Mouse (Mus musculus) midbrain, embryonic 11.5 days (tissue): ENCODE measurements around the gene Rptor. TPM values are rescaled to one million over a fixed set of nuclear protein-coding genes. Genes with fewer than 3 reads are reported as not detected.

Experiments used
- ATAC-seq: fragments of 200-750 bp; cut with Nextera tagmentation; 2 replicates; pipeline ENCODE4 v1.8.0; 2017; ENCODE audit warnings: moderate TSS enrichment, moderate library complexity; ENCODE audit not compliant: low FRiP score
- DNase-seq: peaks from one replicate; pipeline ENCODE4 v3.0.0; 2015; ENCODE audit warnings: low spot score; ENCODE audit errors: missing footprints
- H3K27ac ChIP-seq: fragments of 300-500 bp; sonication (generic); 2 replicates; pipeline ENCODE4 v1.5.1; 2014; ENCODE audit warnings: low read depth, low read length
- H3K27me3 ChIP-seq: fragments of 300-500 bp; sonication (generic); 2 replicates; pipeline ENCODE4 v1.6.1; 2014; ENCODE audit warnings: mild to moderate bottlenecking, low read length, moderate library complexity, mixed read lengths; ENCODE audit not compliant: control insufficient read depth, insufficient read depth
- H3K36me3 ChIP-seq: fragments of 300-500 bp; sonication (generic); 2 replicates; pipeline ENCODE4 v1.6.1; 2014; ENCODE audit warnings: mild to moderate bottlenecking, low read length, moderate library complexity, mixed read lengths; ENCODE audit not compliant: control insufficient read depth, insufficient read depth
- H3K4me1 ChIP-seq: fragments of 300-500 bp; sonication (generic); 2 replicates; pipeline ENCODE4 v1.6.1; 2014; ENCODE audit warnings: low read length; ENCODE audit not compliant: control insufficient read depth, insufficient read depth
- H3K4me2 ChIP-seq: fragments of 300-500 bp; sonication (generic); 2 replicates; pipeline ENCODE4 v1.6.1; 2014; ENCODE audit warnings: mild to moderate bottlenecking, moderate library complexity
- H3K4me3 ChIP-seq: fragments of 300-500 bp; sonication (generic); 2 replicates; pipeline ENCODE4 v1.5.1; 2014; ENCODE audit warnings: low read depth, low read length
- H3K9ac ChIP-seq: fragments of 300-500 bp; sonication (generic); 2 replicates; pipeline ENCODE4 v1.6.1; 2014; ENCODE audit warnings: low read length
- H3K9me3 ChIP-seq: fragments of 300-500 bp; sonication (generic); 2 replicates; pipeline ENCODE4 v1.6.1; 2016; ENCODE audit warnings: low read length; ENCODE audit not compliant: control insufficient read depth
- WGBS: fragments of 180-500 bp; shearing (Covaris S2); extraction: QIAGEN DNeasy Blood & Tissue Kit; methylation state at CpG from one replicate; pipeline ENCODE4 v1.1.7; 2014; 5-methylcytosine and 5-hydroxymethylcytosine counted together
- polyA plus RNA-seq: library from polyadenylated mRNA; unstranded; fragments of >200 nt; fragmentation: Nextera tagmentation; extraction: Ambion mirVana; gene quantifications from 2 replicates; pipeline ENCODE4 v1.2.1, GENCODE M21; 2014

Rptor gene
- polyA plus RNA-seq, 1 experiment from 2014 or later, result 11.1 TPM

GRCm38 (mm10) chr11:119941794-119942193 is 339.1 kb downstream of the Rptor start:
- 6% methylated on average over 8 of the region's 8 CpGs for WGBS
- no peaks in the 10 kb centered on the region for H3K36me3 ChIP-seq
- H3K4me3 ChIP-seq, result peak overlapping the region; percentile 57
- DNase-seq (no peak), ATAC-seq (no peak)
- H3K9me3 ChIP-seq, result no peaks in the 10 kb centered on the region
- no peak overlapping the region for H3K27ac ChIP-seq
- H3K4me1 ChIP-seq, result peaks cover 12% of the 10 kb centered on the region
- H3K9ac ChIP-seq, result peak overlapping the region; percentile 29
- H3K4me2 ChIP-seq, result peak overlapping the region; percentile 91
- H3K27me3 ChIP-seq, result peaks cover 7% of the 10 kb centered on the region

- Histone ChIP-seq H3K27me3 (peaks cover 7% of the 10 kb centered on the region), H3K4me2 (peak overlapping the region; percentile 91), H3K9ac (peak overlapping the region; percentile 64), H3K4me1 (peaks cover 12% of the 10 kb centered on the region), H3K27ac (peak overlapping the region; percentile 45), H3K36me3 (no peaks in the 10 kb centered on the region), H3K9me3 (no peaks in the 10 kb centered on the region), H3K4me3 (peak overlapping the region; percentile 57)
- DNase-seq (no peak), ATAC-seq (peak; percentile 16; the same call in 1 of the 2 replicates)
- whole genome bisulfite sequencing, result under 1% methylated on average over 42 of the region's 43 CpGs
These were observed 339.6 kb downstream of the Rptor start for GRCm38 (mm10) chr11:119942201-119942726.

GRCm38 (mm10) chr11:119942727-119943427 is 340.2 kb downstream of the Rptor start, which contains the start of gene Baiap2:
Gene Baiap2 (plus strand): TSS chr11:119942763.
- ATAC-seq, result peak; percentile 98
- H3K4me1 ChIP-seq, result peaks cover 12% of the 10 kb centered on the region
- peak within 1 kb of the TSS; percentile 91 for H3K4me2 ChIP-seq

GRCm38 (mm10) chr11:119943428-119943988 is 340.8 kb downstream of the Rptor start:
- peak; percentile 93 for DNase-seq
- peaks cover 12% of the 10 kb centered on the region for H3K4me1 ChIP-seq
- H3K36me3 ChIP-seq, result no peaks in the 10 kb centered on the region
- no peak for ATAC-seq
- H3K27me3 ChIP-seq, result peaks cover 7% of the 10 kb centered on the region
- WGBS, result 7% methylated on average over 32 of the region's 32 CpGs
- H3K4me2 ChIP-seq, result peak overlapping the region; percentile 71
- peak overlapping the region; percentile 44 for H3K4me3 ChIP-seq
- peak overlapping the region; percentile 53 for H3K9ac ChIP-seq
- no peak overlapping the region for H3K27ac ChIP-seq
- no peaks in the 10 kb centered on the region for H3K9me3 ChIP-seq

More at GRCm38 (mm10) chr11:119942727-119943427, 340.2 kb downstream of the Rptor start, which contains the start of gene Baiap2:
- H3K9me3 ChIP-seq, result no peaks in the 10 kb centered on the region
- no peaks in the 10 kb centered on the region for H3K36me3 ChIP-seq
- peak within 1 kb of the TSS; percentile 57 for H3K4me3 ChIP-seq
- peak within 1 kb of the TSS; percentile 45 for H3K27ac ChIP-seq
- H3K27me3 ChIP-seq, result peaks cover 7% of the 10 kb centered on the region
- WGBS, result under 1% methylated on average over 68 of the region's 79 CpGs
- peak; percentile 100 for DNase-seq
- peak within 1 kb of the TSS; percentile 64 for H3K9ac ChIP-seq

GRCm38 (mm10) chr11:119945343-119945742 is 342.6 kb downstream of the Rptor start:
- DNase-seq (no peak), ATAC-seq (no peak)
- Histone ChIP-seq H3K27ac (no peak overlapping the region), H3K27me3 (peaks cover 7% of the 10 kb centered on the region), H3K4me2 (no peak overlapping the region), H3K9me3 (no peaks in the 10 kb centered on the region), H3K4me1 (peaks cover 12% of the 10 kb centered on the region), H3K4me3 (no peak overlapping the region), H3K36me3 (no peaks in the 10 kb centered on the region), H3K9ac (no peak overlapping the region)
- WGBS, result 93% methylated on average over 7 of the region's 7 CpGs

- H3K9me3 ChIP-seq, result no peaks in the 10 kb centered on the region
- 91% methylated on average over 1 of the region's 1 CpGs for WGBS
These were observed 344.7 kb downstream of the Rptor start for GRCm38 (mm10) chr11:119947426-119947825.

GRCm38 (mm10) chr11:119947897-119948296 is 345.2 kb downstream of the Rptor start:
- no peak for ATAC-seq
- no peak overlapping the region for H3K4me3 ChIP-seq
- no peaks in the 10 kb centered on the region for H3K9me3 ChIP-seq
- H3K36me3 ChIP-seq, result no peaks in the 10 kb centered on the region
- H3K9ac ChIP-seq, result no peak overlapping the region
- no peak for DNase-seq
- H3K4me1 ChIP-seq, result peaks cover 4% of the 10 kb centered on the region
- no peak overlapping the region for H3K4me2 ChIP-seq
- no peak overlapping the region for H3K27ac ChIP-seq
- WGBS, result 60% methylated on average over 2 of the region's 2 CpGs
- peaks cover 5% of the 10 kb centered on the region for H3K27me3 ChIP-seq

More at GRCm38 (mm10) chr11:119947426-119947825, 344.7 kb downstream of the Rptor start:
- no peak overlapping the region for H3K9ac ChIP-seq
- H3K36me3 ChIP-seq, result no peaks in the 10 kb centered on the region
- no peak overlapping the region for H3K27ac ChIP-seq
- no peak overlapping the region for H3K4me2 ChIP-seq
- ATAC-seq (no peak), DNase-seq (no peak)
- no peak overlapping the region for H3K4me3 ChIP-seq
- peaks cover 5% of the 10 kb centered on the region for H3K27me3 ChIP-seq
- peaks cover 4% of the 10 kb centered on the region for H3K4me1 ChIP-seq

- Histone ChIP-seq H3K36me3 (no peaks in the 10 kb centered on the region), H3K27me3 (peaks cover 5% of the 10 kb centered on the region), H3K9ac (no peak overlapping the region), H3K4me2 (no peak overlapping the region), H3K4me3 (no peak overlapping the region), H3K4me1 (peaks cover 4% of the 10 kb centered on the region), H3K27ac (no peak overlapping the region), H3K9me3 (no peaks in the 10 kb centered on the region)
- WGBS, result 77% methylated on average over 4 of the region's 4 CpGs
- ATAC-seq (no peak), DNase-seq (peak; percentile 62)
These were observed 345.6 kb downstream of the Rptor start for GRCm38 (mm10) chr11:119948305-119948704.

GRCm38 (mm10) chr11:119948803-119949202 is 346.1 kb downstream of the Rptor start:
- no peaks in the 10 kb centered on the region for H3K36me3 ChIP-seq
- no peak overlapping the region for H3K4me2 ChIP-seq
- no peaks in the 10 kb centered on the region for H3K4me1 ChIP-seq
- peak; percentile 65 for DNase-seq
- no peak overlapping the region for H3K27ac ChIP-seq
- WGBS, result 93% methylated on average over 2 of the region's 2 CpGs
- no peak overlapping the region for H3K4me3 ChIP-seq
- H3K9me3 ChIP-seq, result no peaks in the 10 kb centered on the region
- H3K9ac ChIP-seq, result no peak overlapping the region
- H3K27me3 ChIP-seq, result peaks cover 5% of the 10 kb centered on the region
- no peak for ATAC-seq
